Mouse (Mus musculus): ENCODE measurements around the gene Armcx3. TPM values are rescaled to one million over a fixed set of nuclear protein-coding genes. Genes with fewer than 3 reads are reported as not detected.
"Not testable (repeated sequence)": the region's sequence is repeated elsewhere in the genome, so short reads cannot be mapped to it uniquely, and the experiment has no call there.

Gene Armcx3
- polyA plus RNA-seq, 1 experiment from 2014 or later = 72.2 TPM

- Histone ChIP-seq H3K27me3 (peaks cover 5% of the 10 kb centered on the region; the same call in 1 of the 2 replicates), H3K4me1 (0 out of 2 replicates have a peak, but pooled peaks cover 2% of the 10 kb centered on the region), H3K9ac (no peak overlapping the region), H3K36me3 (no peaks in the 10 kb centered on the region), H3K27ac (no peak overlapping the region), H3K4me3 (no peak overlapping the region), H3K9me3 (no peaks in the 10 kb centered on the region), H3K4me2 (replicated peaks) (no peak overlapping the region)
- WGBS = 52% methylated on average over 2 of the region's 2 CpGs
- ATAC-seq (ENCODE audit: insufficient number of reproducible peaks, insufficient read depth, low FRiP score, low TSS enrichment) = no peak
Observed at GRCm38 (mm10) chrX:134751910-134752309, 4.5 kb upstream of the Armcx3 start.

- no peak for ATAC-seq (ENCODE audit: insufficient number of reproducible peaks, insufficient read depth, low FRiP score, low TSS enrichment)
- H3K27me3 ChIP-seq = peaks cover 5% of the 10 kb centered on the region; the same call in 1 of the 2 replicates
Observed at GRCm38 (mm10) chrX:134752584-134752983, 3.8 kb upstream of the Armcx3 start.

GRCm38 (mm10) chrX:134757293-134757995, 1.0 kb downstream of the Armcx3 start:
- H3K36me3 ChIP-seq = no peaks in the 10 kb centered on the region
- peak overlapping the region; percentile 76; the same call in 1 of the 2 replicates for H3K27ac ChIP-seq
- WGBS = 25% methylated on average over 11 of the region's 13 CpGs
- H3K4me3 ChIP-seq = peak overlapping the region; percentile 60
- ATAC-seq (ENCODE audit: insufficient number of reproducible peaks, insufficient read depth, low FRiP score, low TSS enrichment) = peak; percentile 55; the same call in 1 of the 2 replicates
- peak overlapping the region; percentile 65 for H3K9ac ChIP-seq
- H3K4me1 ChIP-seq = 0 out of 2 replicates have a peak, but pooled peaks cover 2% of the 10 kb centered on the region
- no peaks in the 10 kb centered on the region for H3K9me3 ChIP-seq
- H3K4me2 ChIP-seq (replicated peaks) = peak overlapping the region; percentile 50
- no peaks in the 10 kb centered on the region for H3K27me3 ChIP-seq

More at GRCm38 (mm10) chrX:134752584-134752983, 3.8 kb upstream of the Armcx3 start:
- 0 out of 2 replicates have a peak, but pooled peaks cover 2% of the 10 kb centered on the region for H3K4me1 ChIP-seq
- 19% methylated on average over 4 of the region's 4 CpGs for WGBS
- no peak overlapping the region for H3K27ac ChIP-seq
- H3K36me3 ChIP-seq = no peaks in the 10 kb centered on the region
- H3K9me3 ChIP-seq = no peaks in the 10 kb centered on the region
- H3K9ac ChIP-seq = no peak overlapping the region
- no peak overlapping the region for H3K4me2 ChIP-seq (replicated peaks)
- H3K4me3 ChIP-seq = no peak overlapping the region

- not testable (repeated sequence) for H3K4me3 ChIP-seq; H3K4me1 ChIP-seq; ATAC-seq (ENCODE audit: insufficient number of reproducible peaks, insufficient read depth, low FRiP score, low TSS enrichment); H3K9ac ChIP-seq; H3K27me3 ChIP-seq; H3K36me3 ChIP-seq; H3K27ac ChIP-seq; H3K4me2 ChIP-seq (replicated peaks); H3K9me3 ChIP-seq
- WGBS = 45% methylated on average over 3 of the region's 4 CpGs
Observed at GRCm38 (mm10) chrX:134763428-134764198, 7.2 kb downstream of the Armcx3 start.

GRCm38 (mm10) chrX:134787728-134788127, 31.3 kb downstream of the Armcx3 start:
- H3K27me3 ChIP-seq = no peaks in the 10 kb centered on the region
- H3K4me1 ChIP-seq = no peaks in the 10 kb centered on the region
- no peak overlapping the region for H3K9ac ChIP-seq
- no peaks in the 10 kb centered on the region for H3K9me3 ChIP-seq
- ATAC-seq (ENCODE audit: insufficient number of reproducible peaks, insufficient read depth, low FRiP score, low TSS enrichment) = no peak
- no peak overlapping the region for H3K4me3 ChIP-seq
- WGBS = 79% methylated on average over 4 of the region's 4 CpGs
- H3K4me2 ChIP-seq (replicated peaks) = no peak overlapping the region
- H3K27ac ChIP-seq = no peak overlapping the region
- no peaks in the 10 kb centered on the region for H3K36me3 ChIP-seq

GRCm38 (mm10) chrX:134807833-134808754, 51.7 kb downstream of the Armcx3 start:
- Histone ChIP-seq H3K4me1 (no peaks in the 10 kb centered on the region), H3K27ac (peak overlapping the region; percentile 86), H3K4me3 (peak overlapping the region; percentile 62), H3K27me3 (peaks cover 28% of the 10 kb centered on the region), H3K36me3 (peaks cover 17% of the 10 kb centered on the region), H3K9me3 (no peaks in the 10 kb centered on the region), H3K4me2 (replicated peaks) (peak overlapping the region; percentile 51), H3K9ac (peak overlapping the region; percentile 68)
- 23% methylated on average over 28 of the region's 28 CpGs for WGBS
- peak; percentile 72 for ATAC-seq (ENCODE audit: insufficient number of reproducible peaks, insufficient read depth, low FRiP score, low TSS enrichment)

- peaks cover 17% of the 10 kb centered on the region for H3K36me3 ChIP-seq
- peak within 1 kb of the TSS; percentile 68 for H3K9ac ChIP-seq
- H3K4me1 ChIP-seq = no peaks in the 10 kb centered on the region
- WGBS = 13% methylated on average over 16 of the region's 16 CpGs
- H3K4me2 ChIP-seq (replicated peaks) = peak within 1 kb of the TSS; percentile 51
- H3K9me3 ChIP-seq = no peaks in the 10 kb centered on the region
- ATAC-seq (ENCODE audit: insufficient number of reproducible peaks, insufficient read depth, low FRiP score, low TSS enrichment) = no peak
- peaks cover 28% of the 10 kb centered on the region for H3K27me3 ChIP-seq
- peak within 1 kb of the TSS; percentile 86 for H3K27ac ChIP-seq
- peak within 1 kb of the TSS; percentile 62 for H3K4me3 ChIP-seq
Observed at GRCm38 (mm10) chrX:134808755-134809224, 52.4 kb downstream of the Armcx3 start, which contains the start of gene Armcx2. TSS of gene Armcx2 (minus strand) at chrX:134809221.

Small RNA genes within 50 kb of the gene (microRNA-seq; reads per million reads assigned to microRNA genes)
- not detected for gene Mir7093

Other genes with a start within 250 kb of the Armcx3 start
- gene Timm8a1, start 214.7 kb upstream of the Armcx3 start, polyA plus RNA-seq (2016; fragmentation: Nextera tagmentation; extraction: Ambion mirVana) = 63.8 and 65.0 TPM in 2 replicates
- 0.96 and 1.8 TPM in 2 replicates for gene Btk, start 173.0 kb upstream of the Armcx3 start, polyA plus RNA-seq (2016; fragmentation: Nextera tagmentation; extraction: Ambion mirVana)
- 353 and 360 TPM in 2 replicates for gene Rpl36a, start 170.9 kb upstream of the Armcx3 start, polyA plus RNA-seq (2016; fragmentation: Nextera tagmentation; extraction: Ambion mirVana)
- gene Gla, start 155.5 kb upstream of the Armcx3 start, polyA plus RNA-seq (2016; fragmentation: Nextera tagmentation; extraction: Ambion mirVana) = 4.7 and 4.8 TPM in 2 replicates
- 160 and 174 TPM in 2 replicates for gene Hnrnph2, start 155.4 kb upstream of the Armcx3 start, polyA plus RNA-seq (2016; fragmentation: Nextera tagmentation; extraction: Ambion mirVana)
- gene Armcx4, start 70.1 kb upstream of the Armcx3 start, polyA plus RNA-seq (2016; fragmentation: Nextera tagmentation; extraction: Ambion mirVana) = 6.2 and 7.0 TPM in 2 replicates
- gene Armcx1, start 38.6 kb upstream of the Armcx3 start, polyA plus RNA-seq (2016; fragmentation: Nextera tagmentation; extraction: Ambion mirVana) = 63.2 and 68.7 TPM in 2 replicates
- 34.4 and 35.7 TPM in 2 replicates for gene Armcx6, start 5.2 kb upstream of the Armcx3 start, polyA plus RNA-seq (2016; fragmentation: Nextera tagmentation; extraction: Ambion mirVana)
- 89.9 and 95.3 TPM in 2 replicates for gene Armcx2, start 52.6 kb downstream of the Armcx3 start, polyA plus RNA-seq (2016; fragmentation: Nextera tagmentation; extraction: Ambion mirVana)
- 1.7 TPM in 2 replicates for gene Nxf2, start 208.2 kb downstream of the Armcx3 start, polyA plus RNA-seq (2016; fragmentation: Nextera tagmentation; extraction: Ambion mirVana)

All from embryonic facial prominence, embryonic 12.5 days (tissue).